Mouse (Mus musculus): ENCODE measurements around the gene Xdh.

DNA sequence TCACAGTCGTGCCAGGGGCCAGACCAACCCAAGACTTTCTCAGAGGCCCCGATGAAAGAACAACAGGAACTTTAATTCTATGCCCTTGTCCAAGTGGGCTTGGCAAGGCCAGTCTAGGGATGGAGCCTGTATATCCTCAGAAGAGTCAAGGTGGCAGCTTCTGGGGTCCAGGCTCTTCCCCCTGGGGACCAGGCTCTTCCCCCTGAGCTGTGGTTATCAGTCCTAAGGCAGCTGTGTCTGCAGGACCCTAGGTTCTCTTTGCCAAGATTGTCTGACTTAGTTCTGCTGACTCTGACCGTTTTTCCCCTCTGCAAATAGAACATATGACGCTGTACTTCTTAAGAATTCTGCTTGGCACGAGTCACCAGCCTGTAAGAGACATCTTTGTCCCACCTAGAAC is 5.3 kb downstream of the Xdh start:
- TF ChIP-seq CTCF (IDR thresholded peaks at IDR 0.05; ENCODE audit: low read depth, low read length) = no peak
- TF ChIP-seq POLR2A (IDR thresholded peaks at IDR 0.05; ENCODE audit: extremely low read depth, insufficient read depth, low read length) = no peak

Measured in liver, adult 2 months (tissue).